14 mouse cellular contexts compared by ENCODE assay signal in genomic region chr1:78734261-78735000, GRCm38 (mm10).
A peak's percentile ranks its signal among the peaks of the same experiment; 100 is the strongest.
DNase-seq lines count a peak whose midpoint lies in the region; TF ChIP-seq lines count a peak whose summit lies in the region.
"Had no signal": no experiment of that assay in that cellular context is flagged by ENCODE, and none has a peak within 500 bp of the region (broad histone marks: within the 10 kb centered on the region; RNA-seq: fewer than 3 reads in every experiment).

No protein-coding gene starts in this region.

- H3K27me3 ChIP-seq in heart, adult 2 months (ENCODE audit: control insufficient read depth, insufficient read depth, low read length) = no peaks in the 10 kb centered on the region
- H3K27me3 ChIP-seq: hindbrain, embryonic 12.5 days; limb, embryonic 15.5 days; stomach, embryonic 15.5 days had no signal

- TF ChIP-seq POLR2A in heart, adult 2 months (IDR thresholded peaks at IDR 0.05; ENCODE audit: insufficient read depth, low read depth, low read length) = no peak
- TF ChIP-seq POLR2A in brain, embryonic 14.5 days (IDR thresholded peaks at IDR 0.05; ENCODE audit: borderline replicate concordance, extremely low read depth, insufficient read depth, insufficient read length, poor library complexity, severe bottlenecking) = no peak

- no peaks in the 10 kb centered on the region for H3K36me3 ChIP-seq in heart, adult 2 months (ENCODE audit: control insufficient read depth, insufficient read depth, low read length)
- H3K36me3 ChIP-seq: hindbrain, embryonic 12.5 days; limb, embryonic 15.5 days; stomach, embryonic 15.5 days had no signal

- no peak overlapping the region for H3K9ac ChIP-seq in heart, adult 2 months (ENCODE audit: low read depth, low read length)
- H3K9ac ChIP-seq: hindbrain, embryonic 12.5 days; limb, embryonic 15.5 days; stomach, embryonic 15.5 days had no signal

- no peaks in the 10 kb centered on the region for H3K79me2 ChIP-seq in heart, adult 2 months (replicated peaks; ENCODE audit: control insufficient read depth, insufficient read depth, low read length)

- WGBS in heart, adult 2 months = 43% methylated on average over 17 of the region's 17 CpGs

- DNase-seq in heart, adult 2 months = no peak
- no peak for DNase-seq in heart, adult 8-10 months (ENCODE audit: low spot score)
- peak; percentile 55 for DNase-seq in ovary, adult 18-20 months (ENCODE audit: low spot score)
- DNase-seq in ovary, postnatal 14 days (ENCODE audit: low spot score) = no peak
- peak; percentile 24 for DNase-seq in brain, embryonic 14.5 days (ENCODE audit: low read depth)
- peak; percentile 10 for DNase-seq in skeletal muscle tissue, adult 2 months (ENCODE audit: low read depth, low spot score)
- DNase-seq in retina, embryonic 14.5 days (ENCODE audit: low spot score) = no peak
- DNase-seq: lung, adult 2 months; right cerebral cortex, postnatal 4 days; thymus, postnatal 14 days had no signal

- intact Hi-C loops in heart, adult 2 months (cut with DNase I) = no loop called here

- peak overlapping the region; percentile 17; the same call in 1 of the 2 replicates for H3K27ac ChIP-seq in heart, adult 2 months
- H3K27ac ChIP-seq: hindbrain, embryonic 12.5 days; limb, embryonic 15.5 days; stomach, embryonic 15.5 days had no signal

- TF ChIP-seq CTCF in heart, adult 2 months (IDR thresholded peaks at IDR 0.05) = peak; percentile 10; the same call in 1 of the 2 replicates
- TF ChIP-seq CTCF in brain, embryonic 14.5 days (IDR thresholded peaks at IDR 0.05; ENCODE audit: borderline replicate concordance, extremely low read depth, insufficient read depth, insufficient read length) = no peak

- H3K4me3 ChIP-seq in heart, adult 2 months = no peak overlapping the region
- H3K4me3 ChIP-seq: hindbrain, embryonic 12.5 days; limb, embryonic 15.5 days; myocyte; stomach, embryonic 15.5 days had no signal

- 0 out of 2 replicates have a peak, but pooled peaks cover 2% of the 10 kb centered on the region for H3K4me1 ChIP-seq in heart, adult 2 months (ENCODE audit: control insufficient read depth, insufficient read depth, low read length)
- H3K4me1 ChIP-seq: hindbrain, embryonic 12.5 days; stomach, embryonic 15.5 days had no signal

- TF ChIP-seq EP300 in heart, adult 2 months (IDR thresholded peaks at IDR 0.05; ENCODE audit: insufficient read depth, low read depth, low read length) = no peak

Comparison
In these comparisons a context has a peak if more than half of its experiments do, and no peak if none do; other contexts are left out.
1. DNase-seq: peak in ovary, adult 18-20 months (single experiment), brain, embryonic 14.5 days (single experiment) and skeletal muscle tissue, adult 2 months (single experiment); none in heart, adult 2 months (0 of 2), heart, adult 8-10 months (single experiment), ovary, postnatal 14 days (single experiment) and retina, embryonic 14.5 days (single experiment).